Mouse (Mus musculus) adrenal gland, postnatal 25 days (tissue): ENCODE results near the gene Hif3a. TPM values are rescaled to one million over a fixed set of nuclear protein-coding genes. Genes with fewer than 3 reads are reported as not detected.

Source experiments
- DNase-seq: peaks from one replicate; pipeline ENCODE4 v3.0.0; 2021; ENCODE audit warnings: mixed read lengths
- total RNA-seq: library from RNA; stranded (reverse); gene quantifications from 2 replicates; pipeline ENCODE4 v1.2.3, GENCODE M21; 2021

The Hif3a gene
- total RNA-seq, 1 experiment from 2014 or later: 3.5 TPM

- DNase-seq: peak; percentile 33
Observed at GRCm38 (mm10) chr7:17024814-17025504, 37.3 kb downstream of the Hif3a start.

GRCm38 (mm10) chr7:17024141-17024540, 38.1 kb downstream of the Hif3a start:
- peak; percentile 42 for DNase-seq

GRCm38 (mm10) chr7:17023701-17024100, 38.5 kb downstream of the Hif3a start:
- DNase-seq: no peak

- no peak for DNase-seq
Observed at GRCm38 (mm10) chr7:17022176-17022575, 40.1 kb downstream of the Hif3a start.

- DNase-seq: no peak
Observed at GRCm38 (mm10) chr7:17019426-17020166, 42.6 kb downstream of the Hif3a start.

GRCm38 (mm10) chr7:17017921-17018320, 44.3 kb downstream of the Hif3a start:
- DNase-seq: no peak

GRCm38 (mm10) chr7:17017036-17017435, 45.2 kb downstream of the Hif3a start:
- DNase-seq: peak; percentile 94

GRCm38 (mm10) chr7:17015381-17015780, 46.8 kb downstream of the Hif3a start:
- no peak for DNase-seq

- DNase-seq: no peak
Observed at GRCm38 (mm10) chr7:17011909-17012590, 50.2 kb downstream of the Hif3a start.

GRCm38 (mm10) chr7:17010010-17010347, 52.2 kb downstream of the Hif3a start:
- no peak for DNase-seq

- no peak for DNase-seq
Observed at GRCm38 (mm10) chr7:17009326-17010009, 52.8 kb downstream of the Hif3a start.

GRCm38 (mm10) chr7:17007300-17007699, 54.9 kb downstream of the Hif3a start:
- DNase-seq: no peak

GRCm38 (mm10) chr7:17004716-17005115, 57.5 kb downstream of the Hif3a start:
- DNase-seq: no peak

- no peak for DNase-seq
Observed at GRCm38 (mm10) chr7:17003230-17003960, 58.8 kb downstream of the Hif3a start.

GRCm38 (mm10) chr7:17002375-17003195, 59.6 kb downstream of the Hif3a start:
- peak; percentile 79 for DNase-seq

- DNase-seq: peak; percentile 89
Observed at GRCm38 (mm10) chr7:16999650-17000049, 62.6 kb downstream of the Hif3a start.

GRCm38 (mm10) chr7:16999233-16999632, 63.0 kb downstream of the Hif3a start:
- DNase-seq: no peak

GRCm38 (mm10) chr7:16995345-16995744, 66.9 kb downstream of the Hif3a start:
- DNase-seq: no peak

GRCm38 (mm10) chr7:16994400-16994799, 67.8 kb downstream of the Hif3a start:
- no peak for DNase-seq

GRCm38 (mm10) chr7:16993651-16994399, 68.4 kb downstream of the Hif3a start:
- peak; percentile 86 for DNase-seq
